Mouse (Mus musculus) limb, embryonic 14.5 days (tissue): ENCODE measurements around the gene Rhog. TPM values are rescaled to one million over a fixed set of nuclear protein-coding genes. Genes with fewer than 3 reads are reported as not detected.

ENCODE experiments used
- ATAC-seq: fragments of 200-750 bp; cut with Nextera tagmentation; 2 replicates; pipeline ENCODE4 v1.8.0; 2017; ENCODE audit warnings: low read depth, moderate number of reproducible peaks, moderate TSS enrichment; ENCODE audit not compliant: low FRiP score
- DNase-seq: peaks from one replicate; pipeline ENCODE4 v3.0.0-alpha.2; 2015; ENCODE audit warnings: low spot score
- H3K27ac ChIP-seq: fragments of 300-500 bp; sonication (generic); replicated peaks from 2 replicates; pipeline ENCODE4 v1.5.1; 2014; ENCODE audit warnings: low read depth, mild to moderate bottlenecking, low read length, moderate library complexity, mixed read lengths
- H3K27me3 ChIP-seq: fragments of 300-500 bp; sonication (generic); 2 replicates; pipeline ENCODE4 v1.6.1; 2014; ENCODE audit warnings: low read length, mixed read lengths; ENCODE audit not compliant: control insufficient read depth, insufficient read depth
- H3K36me3 ChIP-seq: fragments of 300-500 bp; sonication (generic); 2 replicates; pipeline ENCODE4 v1.6.1; 2014; ENCODE audit warnings: mild to moderate bottlenecking, low read length, moderate library complexity, mixed read lengths; ENCODE audit not compliant: control insufficient read depth, insufficient read depth
- H3K4me1 ChIP-seq: fragments of 300-500 bp; sonication (generic); 2 replicates; pipeline ENCODE4 v1.6.1; 2014; ENCODE audit warnings: antibody characterized with exemption, low read length, mixed read lengths; ENCODE audit not compliant: control insufficient read depth, insufficient read depth
- H3K4me2 ChIP-seq: fragments of 300-500 bp; sonication (generic); replicated peaks from 2 replicates; pipeline ENCODE4 v1.6.1; 2014; ENCODE audit warnings: low read depth, mild to moderate bottlenecking, low read length, moderate library complexity; ENCODE audit not compliant: severe bottlenecking
- H3K4me3 ChIP-seq: fragments of 300-500 bp; sonication (generic); replicated peaks from 2 replicates; pipeline ENCODE4 v1.5.1; 2014; ENCODE audit warnings: low read length
- H3K9ac ChIP-seq: fragments of 300-500 bp; sonication (generic); 2 replicates; pipeline ENCODE4 v1.6.1; 2014; ENCODE audit warnings: mild to moderate bottlenecking, low read depth, low read length, moderate library complexity; ENCODE audit not compliant: severe bottlenecking
- H3K9me3 ChIP-seq: fragments of 300-500 bp; sonication (generic); 2 replicates; pipeline ENCODE4 v1.6.1; 2016; ENCODE audit warnings: low read length; ENCODE audit not compliant: control insufficient read depth
- POLR2A ChIP-seq: fragments of 200-500 bp; IDR thresholded peaks from 2 replicates; pipeline ENCODE4 v1.8.0; 2012; ENCODE audit warnings: inconsistent platforms, mild to moderate bottlenecking, moderate library complexity, borderline replicate concordance; ENCODE audit not compliant: insufficient read depth, insufficient read length; ENCODE audit errors: extremely low read depth
- WGBS: fragments of 180-500 bp; shearing (Covaris S2); extraction: QIAGEN DNeasy Blood & Tissue Kit; methylation state at CpG from one replicate; pipeline ENCODE4 v1.1.7; 2014; 5-methylcytosine and 5-hydroxymethylcytosine counted together
- polyA plus RNA-seq, 2 experiments: library from polyadenylated mRNA; depleted of rRNA in 1 of 2; stranded (reverse) in 1 of 2; unstranded in 1 of 2; fragments of >200 nt; fragmentation: Nextera tagmentation in 1 of 2; extraction: Ambion mirVana in 1 of 2; gene quantifications; 2 replicates each; pipeline versions ENCODE4 v1.2.1 to v1.2.3; 2012 to 2014

The Rhog gene
- polyA plus RNA-seq, 2 experiments = 48.7 to 73.7 TPM

DNA sequence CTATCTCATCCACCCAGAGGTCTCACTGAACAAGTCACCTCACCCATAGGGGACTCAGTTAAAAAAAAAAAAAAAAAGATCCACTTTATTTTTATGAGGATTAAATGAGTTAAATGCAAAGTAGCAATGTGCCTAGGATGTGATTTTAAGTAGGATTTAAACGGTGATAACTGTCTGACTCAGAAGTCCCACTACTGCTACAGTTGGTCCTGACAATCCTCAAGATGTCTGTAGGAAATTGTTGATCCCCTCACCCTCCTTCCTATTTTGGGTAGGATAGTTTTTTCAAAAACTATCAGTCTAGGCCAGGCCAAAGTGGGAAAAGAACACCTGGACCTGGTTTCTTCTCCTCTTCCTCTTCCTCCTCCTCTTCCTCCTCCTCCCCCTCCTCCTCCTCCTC, 34.0 kb downstream of the Rhog start:
- ATAC-seq (no peak), DNase-seq (no peak)
- Histone ChIP-seq H3K4me2 (peak overlapping the region; percentile 79), H3K36me3 (peaks cover under 1% of the 10 kb centered on the region; the same call in 1 of the 2 replicates), H3K9ac (no peak overlapping the region), H3K4me3 (no peak overlapping the region), H3K9me3 (no peaks in the 10 kb centered on the region), H3K27ac (no peak overlapping the region), H3K4me1 (no peaks in the 10 kb centered on the region), H3K27me3 (no peaks in the 10 kb centered on the region)
- WGBS = 62% methylated on average over 1 of the region's 1 CpGs
- TF ChIP-seq POLR2A = no peak

DNA sequence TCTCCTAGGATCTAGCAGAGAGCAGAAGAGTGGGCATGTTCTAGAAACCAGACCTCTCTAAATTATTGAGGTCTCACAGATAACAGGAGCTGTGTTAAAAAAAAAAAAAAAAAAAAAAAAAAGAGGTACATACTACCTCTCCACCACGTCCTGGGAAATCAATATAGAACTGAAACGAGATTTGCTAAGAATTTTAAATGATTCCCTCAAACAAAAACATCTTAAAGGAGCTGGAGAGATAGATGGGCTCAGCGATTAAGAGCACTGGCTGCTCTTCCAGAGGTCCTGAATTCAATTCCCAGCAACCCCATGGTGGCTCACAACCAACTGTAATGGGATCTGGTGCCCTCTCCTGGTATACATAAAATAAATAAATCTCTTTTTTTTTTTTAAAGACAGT, 44.8 kb downstream of the Rhog start:
- ATAC-seq (no peak), DNase-seq (no peak)
- Histone ChIP-seq H3K4me1 (peaks cover 10% of the 10 kb centered on the region), H3K36me3 (no peaks in the 10 kb centered on the region), H3K4me3 (peak overlapping the region; percentile 86), H3K9ac (peak overlapping the region; percentile 61; the same call in 1 of the 2 replicates), H3K27me3 (no peaks in the 10 kb centered on the region), H3K9me3 (no peaks in the 10 kb centered on the region), H3K4me2 (peak overlapping the region; percentile 64), H3K27ac (peak overlapping the region; percentile 87)
- WGBS = 68% methylated on average over 3 of the region's 3 CpGs
- TF ChIP-seq POLR2A = no peak

DNA sequence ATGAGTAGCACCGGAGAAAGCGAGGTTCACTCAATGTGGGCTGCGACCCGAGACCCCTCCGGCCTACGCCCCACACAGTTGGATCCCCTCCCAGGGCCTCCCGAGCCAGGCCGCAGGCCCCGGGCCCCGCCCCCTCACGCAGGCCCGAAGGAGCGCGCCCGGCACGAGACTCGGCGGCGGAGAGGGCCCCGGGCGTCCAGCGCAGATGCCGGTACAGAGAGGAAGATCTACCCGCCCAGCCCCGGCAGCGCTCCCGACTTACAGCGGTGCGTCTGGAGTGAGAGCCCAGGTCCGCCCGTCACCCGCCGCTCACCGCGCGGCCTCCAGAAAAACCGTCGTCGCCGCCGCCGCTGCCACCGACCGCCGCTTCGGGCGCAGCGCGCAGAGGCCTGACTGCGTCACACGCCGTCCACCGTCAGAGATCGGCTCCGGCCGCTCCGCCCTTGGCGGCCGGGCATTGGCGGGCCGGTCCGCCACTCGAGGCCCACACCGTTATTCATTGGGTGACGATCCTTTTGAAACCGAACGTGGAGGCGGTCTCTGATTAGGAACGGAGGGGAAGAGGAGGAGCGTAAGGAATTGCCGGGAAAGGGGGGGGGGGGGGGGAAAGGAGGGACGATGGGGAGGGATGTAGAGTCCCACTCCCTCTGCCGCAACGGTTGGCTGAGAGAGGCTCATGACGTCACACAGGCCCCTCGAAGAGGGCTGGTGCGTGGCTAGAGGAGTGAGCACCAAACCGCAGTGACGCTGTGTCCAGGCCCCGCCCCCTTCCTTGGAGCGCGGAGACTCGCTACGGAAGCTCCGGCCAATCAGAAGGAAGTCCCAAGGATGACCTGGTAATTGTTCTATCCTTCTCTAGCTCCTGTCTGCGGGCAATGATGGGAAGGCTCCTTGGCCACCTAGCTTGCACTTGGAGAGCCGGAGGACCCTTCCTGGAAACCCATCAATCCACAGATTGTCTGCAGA, 45.8 kb downstream of the Rhog start, which contains the start of the genes Nup98 and Pgap2:
TSS of gene Nup98 (minus strand) at position 421 of the 966 bp plus-strand sequence.
TSS of gene Pgap2 (plus strand) at position 453 of the 966 bp plus-strand sequence.
- 1% methylated on average over 56 of the region's 87 CpGs for WGBS
- ATAC-seq = peak; percentile 98
- peaks cover 10% of the 10 kb centered on the region for H3K4me1 ChIP-seq

DNA sequence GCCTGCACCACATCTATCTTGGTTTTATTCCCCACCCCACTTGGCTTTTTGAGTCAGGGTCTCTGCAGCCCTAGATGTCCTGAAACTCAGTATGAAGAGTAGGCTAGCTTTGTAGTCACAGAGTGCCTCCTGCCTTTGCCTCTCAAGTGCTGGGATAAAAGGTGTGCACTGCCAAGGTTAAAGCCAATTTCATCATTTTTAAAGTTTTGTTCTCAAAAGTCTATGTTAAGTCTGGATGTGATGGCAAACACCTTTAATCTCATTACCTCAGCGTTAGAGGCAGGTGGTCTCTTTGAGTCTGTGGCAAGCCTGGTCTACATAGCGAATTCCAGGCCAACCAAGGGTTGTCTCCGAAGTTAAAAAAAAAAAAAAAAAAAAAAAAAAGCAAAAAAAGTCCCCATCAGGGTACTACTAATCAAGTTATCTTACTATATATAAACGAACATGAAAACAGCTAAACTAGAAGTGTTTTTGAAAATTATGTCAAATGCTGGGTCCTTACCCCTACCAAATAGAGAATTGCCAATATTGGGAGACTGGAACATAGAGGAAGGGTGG, 47.0 kb downstream of the Rhog start:
- peak overlapping the region; percentile 86 for H3K9ac ChIP-seq
- peak overlapping the region; percentile 75 for H3K4me2 ChIP-seq
- no peak for TF ChIP-seq POLR2A
- DNase-seq = no peak
- peaks cover 10% of the 10 kb centered on the region for H3K4me1 ChIP-seq
- H3K4me3 ChIP-seq = peak overlapping the region; percentile 86
- H3K27ac ChIP-seq = no peak overlapping the region
- 56% methylated on average over 4 of the region's 4 CpGs for WGBS
- H3K9me3 ChIP-seq = no peaks in the 10 kb centered on the region
- no peak for ATAC-seq
- no peaks in the 10 kb centered on the region for H3K36me3 ChIP-seq
- no peaks in the 10 kb centered on the region for H3K27me3 ChIP-seq

More for the DNA sequence above, 45.8 kb downstream of the Rhog start, which contains the start of the genes Nup98 and Pgap2:
- Histone ChIP-seq H3K27ac (peak within 1 kb of the TSS; percentile 95), H3K4me2 (peak within 1 kb of the TSS; percentile 75), H3K9ac (peak within 1 kb of the TSS; percentile 86), H3K9me3 (no peaks in the 10 kb centered on the region), H3K4me3 (peak within 1 kb of the TSS; percentile 86), H3K27me3 (no peaks in the 10 kb centered on the region), H3K36me3 (no peaks in the 10 kb centered on the region)
- TF ChIP-seq POLR2A = peak; percentile 85; the same call in 1 of the 2 replicates
- peak; percentile 99 for DNase-seq

DNA sequence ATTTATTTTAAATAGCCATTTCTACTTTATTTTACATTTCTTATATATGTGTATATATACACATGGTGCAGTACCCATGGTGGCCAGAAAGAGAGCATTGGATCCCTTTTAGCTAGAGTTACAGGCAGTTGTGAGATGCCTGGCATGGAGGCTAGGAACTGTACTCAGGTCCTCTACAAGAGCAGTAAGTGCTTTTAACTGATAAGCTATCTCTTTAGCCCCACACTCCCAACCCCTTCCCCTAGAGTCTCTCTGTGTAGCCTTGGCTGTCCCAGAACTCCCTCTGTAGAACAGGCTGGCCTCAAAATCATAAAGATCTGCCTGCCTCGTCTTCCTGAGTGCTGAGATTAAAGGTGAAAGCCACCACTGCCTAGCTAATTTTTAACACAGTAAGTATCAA, 50.2 kb downstream of the Rhog start:
- Histone ChIP-seq H3K4me2 (no peak overlapping the region), H3K4me3 (no peak overlapping the region), H3K27me3 (no peaks in the 10 kb centered on the region), H3K27ac (no peak overlapping the region), H3K9me3 (no peaks in the 10 kb centered on the region), H3K4me1 (peaks cover 10% of the 10 kb centered on the region), H3K9ac (no peak overlapping the region), H3K36me3 (no peaks in the 10 kb centered on the region)
- no peak for DNase-seq
- ATAC-seq = no peak
- TF ChIP-seq POLR2A = no peak
- WGBS = 79% methylated on average over 1 of the region's 1 CpGs
